Mouse (Mus musculus): Measurements from ENCODE around the gene Wdr37. TPM values are rescaled to one million over a fixed set of nuclear protein-coding genes. Genes with fewer than 3 reads are reported as not detected.

The Wdr37 gene
- polyA plus RNA-seq, 1 experiment from 2014 or later: 35.6 TPM

DNA sequence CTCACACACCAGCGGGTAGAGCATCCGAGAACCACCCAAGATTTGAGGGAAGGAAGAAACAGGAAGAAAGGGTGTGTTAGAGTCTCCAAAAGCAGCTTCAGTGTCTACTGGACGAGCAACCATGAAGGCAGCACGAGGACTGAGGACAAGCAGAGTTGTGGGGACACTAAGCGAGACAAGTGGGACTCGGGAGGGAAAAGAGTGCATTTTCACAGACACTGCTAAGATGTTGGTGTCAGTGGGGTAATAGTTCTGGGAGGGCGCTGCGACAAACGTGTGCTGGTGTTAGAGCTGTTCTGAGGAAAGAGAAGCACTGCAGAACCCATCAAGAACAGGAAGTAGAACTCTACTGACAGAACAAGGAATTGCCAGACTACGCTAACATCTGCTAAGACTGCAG is 32.6 kb downstream of the Wdr37 start:
- no peaks in the 10 kb centered on the region; the same call in 1 of the 2 replicates for H3K36me3 ChIP-seq (replicated peaks; ENCODE audit: control insufficient read depth, insufficient read depth, low read depth, low read length)

DNA sequence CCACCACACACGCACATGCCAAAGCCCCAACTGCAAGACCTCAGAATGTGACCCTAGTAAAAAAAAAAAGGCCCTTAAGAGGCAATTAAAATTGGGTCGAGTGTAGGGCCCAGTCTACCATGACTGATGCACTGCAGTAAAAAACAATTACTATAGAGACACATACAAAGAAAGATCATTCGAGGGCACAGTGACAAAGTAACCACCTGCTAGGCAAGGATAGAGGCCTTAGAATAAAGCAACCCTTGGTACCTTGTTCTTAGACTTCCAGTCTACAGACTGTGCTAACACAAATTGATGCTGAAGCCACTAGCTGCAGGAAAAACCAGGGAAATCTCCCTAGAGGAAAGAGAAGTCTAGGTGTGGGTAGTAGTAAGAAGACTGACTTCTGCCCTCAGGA is 33.3 kb downstream of the Wdr37 start:
- no peak overlapping the region for H3K27ac ChIP-seq (replicated peaks; ENCODE audit: low read depth, low read length)
- no peak overlapping the region for H3K4me2 ChIP-seq (ENCODE audit: low read depth, low read length)
- H3K36me3 ChIP-seq (replicated peaks; ENCODE audit: control insufficient read depth, insufficient read depth, low read depth, low read length): no peaks in the 10 kb centered on the region; the same call in 1 of the 2 replicates
- no peaks in the 10 kb centered on the region for H3K27me3 ChIP-seq (ENCODE audit: control insufficient read depth, insufficient read depth, low read length)
- DNase-seq (ENCODE audit: low spot score) (no peak), ATAC-seq (replicated peaks; ENCODE audit: insufficient number of reproducible peaks, low FRiP score, low TSS enrichment, low read depth) (peak; percentile 53; the same call in 1 of the 2 replicates)
- WGBS: 70% methylated on average over 3 of the region's 3 CpGs
- H3K4me1 ChIP-seq (ENCODE audit: control insufficient read depth, insufficient read depth, low read length): no peaks in the 10 kb centered on the region
- no peaks in the 10 kb centered on the region for H3K9me3 ChIP-seq (replicated peaks; ENCODE audit: control insufficient read depth, low read length)
- H3K9ac ChIP-seq (replicated peaks; ENCODE audit: low read length): no peak overlapping the region
- H3K4me3 ChIP-seq (ENCODE audit: low read depth, low read length): no peak overlapping the region

More for the DNA sequence above, 32.6 kb downstream of the Wdr37 start:
- H3K4me3 ChIP-seq (ENCODE audit: low read depth, low read length): no peak overlapping the region
- no peak overlapping the region for H3K27ac ChIP-seq (replicated peaks; ENCODE audit: low read depth, low read length)
- DNase-seq (ENCODE audit: low spot score): no peak
- 94% methylated on average over 10 of the region's 10 CpGs for WGBS
- H3K9ac ChIP-seq (replicated peaks; ENCODE audit: low read length): no peak overlapping the region
- no peaks in the 10 kb centered on the region for H3K4me1 ChIP-seq (ENCODE audit: control insufficient read depth, insufficient read depth, low read length)
- H3K9me3 ChIP-seq (replicated peaks; ENCODE audit: control insufficient read depth, low read length): no peaks in the 10 kb centered on the region
- no peaks in the 10 kb centered on the region for H3K27me3 ChIP-seq (ENCODE audit: control insufficient read depth, insufficient read depth, low read length)
- H3K4me2 ChIP-seq (ENCODE audit: low read depth, low read length): no peak overlapping the region
- ATAC-seq (replicated peaks; ENCODE audit: insufficient number of reproducible peaks, low FRiP score, low TSS enrichment, low read depth): no peak

DNA sequence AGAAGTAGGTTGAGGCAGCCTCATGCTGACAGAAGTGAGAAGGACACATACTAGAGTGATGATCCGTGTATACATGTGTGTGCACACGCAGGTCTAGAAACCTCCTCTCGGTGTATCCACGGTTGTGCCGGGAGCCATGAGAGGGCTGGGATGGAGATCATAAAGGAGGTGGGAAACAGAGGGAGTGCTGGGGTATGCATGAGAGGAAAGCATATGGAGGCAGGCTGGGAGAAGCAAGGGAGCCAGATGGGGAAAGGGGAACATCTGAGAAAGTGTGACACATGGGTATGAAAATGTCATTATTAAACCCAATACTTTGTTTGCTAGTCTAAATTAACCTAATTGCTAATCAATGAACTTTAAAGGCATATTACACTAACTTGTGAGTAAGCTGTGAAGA is 37.1 kb downstream of the Wdr37 start:
- DNase-seq (ENCODE audit: low spot score) (no peak), ATAC-seq (replicated peaks; ENCODE audit: insufficient number of reproducible peaks, low FRiP score, low TSS enrichment, low read depth) (no peak)

DNA sequence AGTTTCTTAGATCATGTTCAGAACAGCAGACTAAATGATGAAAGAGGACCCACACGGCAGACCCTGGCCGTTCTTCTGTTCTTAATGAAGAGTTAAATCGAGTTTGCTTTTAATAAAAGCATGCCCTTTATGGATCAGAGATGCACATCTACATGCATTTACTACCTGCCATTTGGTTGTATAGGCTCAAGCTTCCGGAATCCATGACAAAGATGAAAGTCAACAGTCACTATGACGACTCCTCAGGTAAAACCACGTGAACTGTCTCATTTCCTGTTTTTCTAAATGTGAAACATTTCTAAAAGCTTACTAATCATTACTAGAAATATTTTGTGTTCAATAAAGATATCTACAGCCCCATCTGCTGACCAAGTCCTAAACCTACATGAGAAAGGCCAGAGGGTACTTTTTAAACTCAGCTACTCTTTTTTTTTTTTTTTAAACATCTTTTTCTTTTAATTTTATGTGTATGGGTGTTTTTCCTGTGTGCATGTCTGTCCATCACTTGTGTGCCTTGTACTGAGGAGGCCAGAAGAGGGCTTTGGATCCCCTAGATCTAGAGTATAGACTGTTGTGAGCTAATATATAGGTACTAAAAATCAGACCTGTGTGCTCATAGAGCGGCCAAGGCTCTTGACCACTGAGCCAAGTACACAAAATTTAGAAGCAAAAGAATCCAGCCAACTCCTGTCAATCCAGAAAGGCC is 40.0 kb downstream of the Wdr37 start:
- Histone ChIP-seq H3K27ac (replicated peaks; ENCODE audit: low read depth, low read length) (no peak overlapping the region), H3K9me3 (replicated peaks; ENCODE audit: control insufficient read depth, low read length) (no peaks in the 10 kb centered on the region), H3K36me3 (replicated peaks; ENCODE audit: control insufficient read depth, insufficient read depth, low read depth, low read length) (no peaks in the 10 kb centered on the region), H3K9ac (replicated peaks; ENCODE audit: low read length) (no peak overlapping the region), H3K4me3 (ENCODE audit: low read depth, low read length) (no peak overlapping the region), H3K27me3 (ENCODE audit: control insufficient read depth, insufficient read depth, low read length) (no peaks in the 10 kb centered on the region), H3K4me1 (ENCODE audit: control insufficient read depth, insufficient read depth, low read length) (no peaks in the 10 kb centered on the region), H3K4me2 (ENCODE audit: low read depth, low read length) (no peak overlapping the region)
- DNase-seq (ENCODE audit: low spot score) (no peak), ATAC-seq (replicated peaks; ENCODE audit: insufficient number of reproducible peaks, low FRiP score, low TSS enrichment, low read depth) (no peak)
- 83% methylated on average over 7 of the region's 7 CpGs for WGBS

More for the DNA sequence above, 37.1 kb downstream of the Wdr37 start:
- no peak overlapping the region for H3K9ac ChIP-seq (replicated peaks; ENCODE audit: low read length)
- H3K4me1 ChIP-seq (ENCODE audit: control insufficient read depth, insufficient read depth, low read length): no peaks in the 10 kb centered on the region
- WGBS: 95% methylated on average over 5 of the region's 5 CpGs
- no peaks in the 10 kb centered on the region for H3K27me3 ChIP-seq (ENCODE audit: control insufficient read depth, insufficient read depth, low read length)
- no peaks in the 10 kb centered on the region for H3K36me3 ChIP-seq (replicated peaks; ENCODE audit: control insufficient read depth, insufficient read depth, low read depth, low read length)
- no peak overlapping the region for H3K4me3 ChIP-seq (ENCODE audit: low read depth, low read length)
- no peaks in the 10 kb centered on the region for H3K9me3 ChIP-seq (replicated peaks; ENCODE audit: control insufficient read depth, low read length)
- no peak overlapping the region for H3K27ac ChIP-seq (replicated peaks; ENCODE audit: low read depth, low read length)
- H3K4me2 ChIP-seq (ENCODE audit: low read depth, low read length): no peak overlapping the region

DNA sequence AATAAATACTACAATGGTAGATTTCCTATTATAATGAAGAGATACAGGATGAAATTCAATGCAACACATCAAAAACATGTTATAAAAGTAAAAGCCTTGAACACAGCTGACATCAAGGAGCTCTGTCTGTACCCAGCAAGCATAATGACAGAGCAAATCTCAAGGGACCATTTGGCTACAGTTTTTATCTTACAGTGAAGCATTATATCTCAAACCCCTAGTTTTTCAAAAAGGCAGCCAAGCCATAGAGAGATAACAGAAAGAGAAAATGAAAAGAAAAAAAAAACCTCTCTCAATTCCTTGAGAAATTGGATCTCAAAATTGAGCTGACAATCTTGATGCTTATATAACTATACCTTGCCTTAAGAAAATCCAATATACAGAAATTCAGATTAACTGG is 41.0 kb downstream of the Wdr37 start:
- Histone ChIP-seq H3K9me3 (replicated peaks; ENCODE audit: control insufficient read depth, low read length) (no peaks in the 10 kb centered on the region), H3K4me2 (ENCODE audit: low read depth, low read length) (no peak overlapping the region), H3K27ac (replicated peaks; ENCODE audit: low read depth, low read length) (no peak overlapping the region), H3K9ac (replicated peaks; ENCODE audit: low read length) (no peak overlapping the region), H3K4me1 (ENCODE audit: control insufficient read depth, insufficient read depth, low read length) (no peaks in the 10 kb centered on the region), H3K4me3 (ENCODE audit: low read depth, low read length) (no peak overlapping the region), H3K27me3 (ENCODE audit: control insufficient read depth, insufficient read depth, low read length) (no peaks in the 10 kb centered on the region), H3K36me3 (replicated peaks; ENCODE audit: control insufficient read depth, insufficient read depth, low read depth, low read length) (no peaks in the 10 kb centered on the region)
- ATAC-seq (replicated peaks; ENCODE audit: insufficient number of reproducible peaks, low FRiP score, low TSS enrichment, low read depth): no peak
- no peak for DNase-seq (ENCODE audit: low spot score)

DNA sequence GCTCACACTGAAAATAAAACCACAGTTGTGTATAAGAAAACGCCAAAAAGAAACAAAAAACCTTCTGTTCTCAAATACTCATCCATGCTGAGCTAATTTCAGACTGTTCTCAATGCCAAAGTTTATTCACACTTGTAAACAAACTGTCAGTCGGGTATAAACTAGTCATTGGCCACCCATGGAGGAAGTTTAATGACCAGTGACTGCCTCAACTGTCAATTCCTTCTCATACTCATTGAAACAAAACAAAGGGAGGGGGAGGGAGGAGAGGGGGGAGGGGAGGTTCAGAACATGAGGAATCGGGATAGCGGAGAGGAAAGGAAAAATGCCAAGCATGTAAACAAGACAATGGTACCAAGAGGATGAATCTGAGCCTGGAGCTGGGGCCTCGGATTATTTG is 41.9 kb downstream of the Wdr37 start:
- no peak for ATAC-seq (replicated peaks; ENCODE audit: insufficient number of reproducible peaks, low FRiP score, low TSS enrichment, low read depth)

DNA sequence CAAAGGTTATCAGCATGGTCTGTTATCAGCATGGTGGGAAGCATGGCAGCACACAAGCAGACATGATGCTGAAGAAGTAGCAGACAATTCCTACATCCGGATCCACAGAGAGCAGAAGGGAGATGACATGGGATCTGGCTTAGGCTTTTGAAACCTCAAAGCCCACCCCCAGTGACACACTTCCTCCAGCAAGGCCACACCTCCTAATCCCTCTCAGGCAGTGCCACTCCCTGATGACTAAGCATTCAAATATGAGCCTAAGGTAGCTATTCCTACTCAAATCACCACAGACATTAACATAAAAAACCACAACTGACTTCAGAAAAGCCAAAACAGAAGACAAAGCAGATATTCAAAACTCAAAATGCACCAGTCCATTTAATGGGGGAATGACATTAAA is 42.8 kb downstream of the Wdr37 start:
- Histone ChIP-seq H3K4me2 (ENCODE audit: low read depth, low read length) (no peak overlapping the region), H3K4me3 (ENCODE audit: low read depth, low read length) (no peak overlapping the region), H3K27me3 (ENCODE audit: control insufficient read depth, insufficient read depth, low read length) (no peaks in the 10 kb centered on the region), H3K9ac (replicated peaks; ENCODE audit: low read length) (no peak overlapping the region), H3K36me3 (replicated peaks; ENCODE audit: control insufficient read depth, insufficient read depth, low read depth, low read length) (no peaks in the 10 kb centered on the region; the same call in 1 of the 2 replicates), H3K4me1 (ENCODE audit: control insufficient read depth, insufficient read depth, low read length) (no peaks in the 10 kb centered on the region), H3K27ac (replicated peaks; ENCODE audit: low read depth, low read length) (no peak overlapping the region), H3K9me3 (replicated peaks; ENCODE audit: control insufficient read depth, low read length) (no peaks in the 10 kb centered on the region)
- DNase-seq (ENCODE audit: low spot score): no peak
- ATAC-seq (replicated peaks; ENCODE audit: insufficient number of reproducible peaks, low FRiP score, low TSS enrichment, low read depth): no peak
- WGBS: 100% methylated on average over 1 of the region's 1 CpGs

More for the DNA sequence above, 41.9 kb downstream of the Wdr37 start:
- H3K9me3 ChIP-seq (replicated peaks; ENCODE audit: control insufficient read depth, low read length): no peaks in the 10 kb centered on the region
- no peaks in the 10 kb centered on the region for H3K27me3 ChIP-seq (ENCODE audit: control insufficient read depth, insufficient read depth, low read length)
- H3K4me1 ChIP-seq (ENCODE audit: control insufficient read depth, insufficient read depth, low read length): no peaks in the 10 kb centered on the region
- no peak overlapping the region for H3K27ac ChIP-seq (replicated peaks; ENCODE audit: low read depth, low read length)
- no peaks in the 10 kb centered on the region; the same call in 1 of the 2 replicates for H3K36me3 ChIP-seq (replicated peaks; ENCODE audit: control insufficient read depth, insufficient read depth, low read depth, low read length)
- WGBS: 59% methylated on average over 5 of the region's 5 CpGs
- no peak overlapping the region for H3K4me3 ChIP-seq (ENCODE audit: low read depth, low read length)
- no peak overlapping the region for H3K4me2 ChIP-seq (ENCODE audit: low read depth, low read length)
- no peak overlapping the region for H3K9ac ChIP-seq (replicated peaks; ENCODE audit: low read length)
- peak; percentile 6 for DNase-seq (ENCODE audit: low spot score)

DNA sequence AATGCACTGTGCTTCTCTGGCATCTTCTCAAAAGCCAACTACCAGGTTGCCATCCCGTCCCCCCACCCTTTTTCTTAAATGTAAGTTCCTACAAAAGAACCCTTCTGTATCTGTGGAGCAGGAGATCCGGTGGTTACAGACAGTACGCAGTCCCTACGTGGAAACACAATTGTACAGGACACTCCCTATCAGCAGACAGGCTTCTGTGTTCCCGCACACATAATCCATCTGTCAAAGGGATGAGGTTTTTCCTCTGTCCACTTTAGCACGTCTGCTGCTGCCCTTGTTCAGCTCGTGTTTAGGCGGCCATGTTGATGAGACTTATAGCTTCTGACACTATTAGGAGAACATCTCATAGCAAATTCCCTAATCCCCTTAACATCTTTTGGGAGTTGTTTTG is 48.2 kb downstream of the Wdr37 start:
- H3K27ac ChIP-seq (replicated peaks; ENCODE audit: low read depth, low read length): no peak overlapping the region
- WGBS: 90% methylated on average over 8 of the region's 8 CpGs

More for the DNA sequence above, 48.2 kb downstream of the Wdr37 start:
- Histone ChIP-seq H3K4me1 (ENCODE audit: control insufficient read depth, insufficient read depth, low read length) (no peaks in the 10 kb centered on the region), H3K4me3 (ENCODE audit: low read depth, low read length) (no peak overlapping the region), H3K9me3 (replicated peaks; ENCODE audit: control insufficient read depth, low read length) (no peaks in the 10 kb centered on the region), H3K36me3 (replicated peaks; ENCODE audit: control insufficient read depth, insufficient read depth, low read depth, low read length) (no peaks in the 10 kb centered on the region; the same call in none of the 2 replicates), H3K9ac (replicated peaks; ENCODE audit: low read length) (no peak overlapping the region), H3K27me3 (ENCODE audit: control insufficient read depth, insufficient read depth, low read length) (no peaks in the 10 kb centered on the region), H3K4me2 (ENCODE audit: low read depth, low read length) (no peak overlapping the region)
- no peak for ATAC-seq (replicated peaks; ENCODE audit: insufficient number of reproducible peaks, low FRiP score, low TSS enrichment, low read depth)
- no peak for DNase-seq (ENCODE audit: low spot score)

Measured in embryonic facial prominence, embryonic 11.5 days (tissue).